Mouse (Mus musculus) erythroblast, embryonic 14.5 days (primary cell): Measurements from ENCODE around the gene Nhs.

Source experiments
- GATA1 ChIP-seq: IDR thresholded peaks from 2 replicates; pipeline ENCODE4 v1.6.1; 2012; ENCODE audit warnings: low read length, inconsistent platforms, mixed read lengths
- TAL1 ChIP-seq: IDR thresholded peaks from 3 replicates; pipeline ENCODE4 v1.6.1; 2012; ENCODE audit warnings: low read length, inconsistent platforms, mixed read lengths

DNA sequence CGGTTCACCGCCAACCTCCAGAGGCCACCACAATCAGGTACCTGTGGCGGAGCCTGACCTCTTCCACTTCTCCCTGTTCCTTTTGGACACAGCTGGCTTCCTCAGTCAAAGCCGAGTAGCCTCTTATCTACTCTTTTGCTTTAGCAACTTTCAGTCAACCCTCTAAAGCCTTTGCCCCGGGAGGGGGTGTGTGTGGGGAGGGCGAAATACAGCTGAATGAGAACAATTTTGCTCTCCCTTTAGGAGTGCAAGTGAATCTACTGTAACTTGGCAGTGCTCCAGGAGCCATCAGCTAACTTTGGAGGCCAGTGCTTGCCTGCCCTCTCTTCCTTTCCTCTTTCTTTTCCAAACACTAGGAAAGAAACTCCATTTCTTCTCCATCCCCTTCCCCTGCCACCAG is 197.8 kb downstream of the Nhs start:
- TF ChIP-seq GATA1 (no peak), TAL1 (no peak)
